ENCODE assay signal across 20 mouse cellular contexts in genomic region chr5:48878081-48878480, GRCm38 (mm10).
A peak's percentile ranks its signal among the peaks of the same experiment; 100 is the strongest.
DNase-seq lines count a peak whose midpoint lies in the region; ATAC-seq and TF ChIP-seq lines count a peak whose summit lies in the region.
"Had no signal": no experiment of that assay in that cellular context is flagged by ENCODE, and none has a peak within 500 bp of the region (broad histone marks: within the 10 kb centered on the region; RNA-seq: fewer than 3 reads in every experiment).

No protein-coding gene starts in this region.

- H3K9me3 ChIP-seq in kidney, postnatal 0 days (replicated peaks; ENCODE audit: low read length), result no peaks in the 10 kb centered on the region
- H3K9me3 ChIP-seq: G1E had no signal

- DNase-seq in kidney, postnatal 0 days (ENCODE audit: low spot score), result peak; percentile 66
- DNase-seq in kidney, adult 9 months, result no peak
- peak; percentile 93 for DNase-seq in Muller cell, postnatal 12 days (ENCODE audit: inconsistent ontology term)
- no peak for DNase-seq in spleen, postnatal 14 days (ENCODE audit: low spot score in 2 of 2)
- DNase-seq: adrenal gland, adult 2 months; adrenal gland, adult 8-10 months; adrenal gland, postnatal 10 days; adrenal gland, postnatal 14 days; adrenal gland, postnatal 25 days; adrenal gland, postnatal 36 days; B cell, adult 2 months; cerebellum, adult 11 months; cerebellum, adult 11-12 months; cerebellum, adult 18-20 months; cerebellum, adult 2 months had no signal

- no peak overlapping the region for H3K4me2 ChIP-seq in kidney, postnatal 0 days (ENCODE audit: low read length)

- no peaks in the 10 kb centered on the region for H3K4me1 ChIP-seq in kidney, postnatal 0 days (replicated peaks; ENCODE audit: insufficient read depth, low read length)

- TF ChIP-seq CTCF in kidney, postnatal 0 days (IDR thresholded peaks at IDR 0.05; ENCODE audit: low read depth), result no peak

- H3K9ac ChIP-seq in kidney, postnatal 0 days (ENCODE audit: low read depth, low read length), result no peak overlapping the region

- no peaks in the 10 kb centered on the region for H3K36me3 ChIP-seq in kidney, postnatal 0 days (ENCODE audit: insufficient read depth, low read length)
- H3K36me3 ChIP-seq: G1E had no signal

- H3K27ac ChIP-seq in kidney, postnatal 0 days, result no peak overlapping the region

- 49% methylated on average over 2 of the region's 2 CpGs for WGBS in kidney, postnatal 0 days

- H3K27me3 ChIP-seq in kidney, postnatal 0 days (ENCODE audit: insufficient read depth, low read length), result no peaks in the 10 kb centered on the region
- H3K27me3 ChIP-seq: CH12.LX, Patski had no signal

- no peak overlapping the region for H3K4me3 ChIP-seq in kidney, postnatal 0 days (replicated peaks; ENCODE audit: low read depth, low read length)

- ATAC-seq in kidney, postnatal 0 days (replicated peaks; ENCODE audit: low FRiP score, low read depth), result no peak
- ATAC-seq: activated CD4-positive, CD25-positive, alpha-beta regulatory T cell, adult 4 months; CD4-positive, CD25-positive, alpha-beta regulatory T cell, adult 4 months; Patski had no signal

Comparison
In these comparisons a context has a peak if more than half of its experiments do, and no peak if none do; other contexts are left out.
1. DNase-seq: peak in kidney, postnatal 0 days (single experiment) and Muller cell, postnatal 12 days (single experiment); none in kidney, adult 9 months (single experiment) and spleen, postnatal 14 days (0 of 2).